Mouse (Mus musculus): Measurements from ENCODE around the gene Sec24a. TPM values are rescaled to one million over a fixed set of nuclear protein-coding genes. Genes with fewer than 3 reads are reported as not detected.
"Not testable (repeated sequence)": the region's sequence is repeated elsewhere in the genome, so short reads cannot be mapped to it uniquely, and the experiment has no call there.

Sec24a gene
- polyA plus RNA-seq, 1 experiment from 2014 or later = 15.9 TPM

DNA sequence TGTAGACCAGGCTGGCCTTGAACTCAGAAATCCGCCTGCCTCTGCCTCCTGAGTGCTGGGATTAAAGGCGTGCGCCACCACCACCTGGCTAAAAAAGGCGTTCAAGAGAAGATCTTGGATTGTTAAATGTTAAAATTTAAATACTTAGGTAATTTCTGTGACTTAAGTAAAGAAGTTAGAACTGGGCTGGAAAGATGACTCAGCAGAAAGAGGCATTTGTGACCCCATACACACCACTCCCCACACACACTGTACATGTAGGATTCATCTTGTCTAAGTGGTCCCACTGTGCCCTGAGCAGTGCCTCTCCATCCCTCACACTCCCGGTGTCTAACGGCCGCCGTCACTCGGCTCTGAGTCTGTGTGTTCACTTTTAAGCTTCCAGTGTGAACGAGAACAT, 57.0 kb downstream of the Sec24a start:
- H3K36me3 ChIP-seq = peaks cover 52% of the 10 kb centered on the region
- 92% methylated on average over 10 of the region's 10 CpGs for WGBS
- H3K4me3 ChIP-seq = no peak overlapping the region
- H3K4me1 ChIP-seq = no peaks in the 10 kb centered on the region
- ATAC-seq (ENCODE audit: low FRiP score, low read depth) = no peak
- no peak overlapping the region for H3K9ac ChIP-seq
- no peak overlapping the region for H3K4me2 ChIP-seq (replicated peaks)
- H3K27me3 ChIP-seq (replicated peaks) = no peaks in the 10 kb centered on the region
- H3K9me3 ChIP-seq = no peaks in the 10 kb centered on the region
- no peak overlapping the region for H3K27ac ChIP-seq

GRCm38 (mm10) chr11:51703379-51703998, 59.9 kb downstream of the Sec24a start:
- Histone ChIP-seq H3K4me3 (no peak overlapping the region), H3K27ac (no peak overlapping the region), H3K4me1 (no peaks in the 10 kb centered on the region), H3K4me2 (replicated peaks) (no peak overlapping the region), H3K9ac (no peak overlapping the region), H3K36me3 (peaks cover 60% of the 10 kb centered on the region), H3K27me3 (replicated peaks) (no peaks in the 10 kb centered on the region), H3K9me3 (no peaks in the 10 kb centered on the region)
- WGBS = 66% methylated on average over 10 of the region's 10 CpGs
- ATAC-seq (ENCODE audit: low FRiP score, low read depth) = no peak

- H3K36me3 ChIP-seq = peaks cover 63% of the 10 kb centered on the region
- H3K4me2 ChIP-seq (replicated peaks) = no peak overlapping the region
- H3K27me3 ChIP-seq (replicated peaks) = no peaks in the 10 kb centered on the region
- ATAC-seq (ENCODE audit: low FRiP score, low read depth) = no peak
- H3K9me3 ChIP-seq = no peaks in the 10 kb centered on the region
- no peaks in the 10 kb centered on the region for H3K4me1 ChIP-seq
- H3K27ac ChIP-seq = no peak overlapping the region
- H3K9ac ChIP-seq = no peak overlapping the region
- no peak overlapping the region for H3K4me3 ChIP-seq
- 88% methylated on average over 3 of the region's 3 CpGs for WGBS
These were observed 60.6 kb downstream of the Sec24a start for GRCm38 (mm10) chr11:51702831-51703230.

GRCm38 (mm10) chr11:51694984-51695383, 68.5 kb downstream of the Sec24a start:
- H3K27me3 ChIP-seq (replicated peaks) = no peaks in the 10 kb centered on the region
- H3K36me3 ChIP-seq = peaks cover 33% of the 10 kb centered on the region
- no peak overlapping the region for H3K27ac ChIP-seq
- 97% methylated on average over 3 of the region's 3 CpGs for WGBS
- no peak overlapping the region for H3K4me2 ChIP-seq (replicated peaks)
- ATAC-seq (ENCODE audit: low FRiP score, low read depth) = no peak
- H3K9ac ChIP-seq = no peak overlapping the region
- no peaks in the 10 kb centered on the region for H3K9me3 ChIP-seq
- H3K4me1 ChIP-seq = no peaks in the 10 kb centered on the region
- no peak overlapping the region for H3K4me3 ChIP-seq

GRCm38 (mm10) chr11:51690597-51690996, 72.8 kb downstream of the Sec24a start:
- H3K9ac ChIP-seq; H3K4me2 ChIP-seq (replicated peaks); H3K9me3 ChIP-seq; H3K4me1 ChIP-seq; H3K27ac ChIP-seq; H3K27me3 ChIP-seq (replicated peaks); H3K4me3 ChIP-seq; ATAC-seq (ENCODE audit: low FRiP score, low read depth); H3K36me3 ChIP-seq: not testable (repeated sequence)
- WGBS = 83% methylated on average over 2 of the region's 3 CpGs

GRCm38 (mm10) chr11:51689343-51689742, 74.1 kb downstream of the Sec24a start:
- 26% methylated on average over 6 of the region's 6 CpGs for WGBS
- Histone ChIP-seq H3K4me3 (peak overlapping the region; percentile 57), H3K27ac (peak overlapping the region; percentile 95; the same call in 1 of the 2 replicates), H3K4me2 (replicated peaks) (peak overlapping the region; percentile 67), H3K9me3 (no peaks in the 10 kb centered on the region), H3K27me3 (replicated peaks) (no peaks in the 10 kb centered on the region), H3K4me1 (peaks cover 9% of the 10 kb centered on the region; the same call in 1 of the 2 replicates), H3K9ac (peak overlapping the region; percentile 63), H3K36me3 (peaks cover 15% of the 10 kb centered on the region)
- no peak for ATAC-seq (ENCODE audit: low FRiP score, low read depth)

GRCm38 (mm10) chr11:51688330-51689328, 74.8 kb downstream of the Sec24a start, which contains the start of gene 0610009B22Rik:
0610009B22Rik (minus strand) TSS chr11:51688874.
- Histone ChIP-seq H3K9me3 (no peaks in the 10 kb centered on the region), H3K36me3 (peaks cover 15% of the 10 kb centered on the region), H3K4me1 (peaks cover 9% of the 10 kb centered on the region; the same call in 1 of the 2 replicates), H3K4me2 (replicated peaks) (peak within 1 kb of the TSS; percentile 67), H3K27ac (peak within 1 kb of the TSS; percentile 95), H3K27me3 (replicated peaks) (no peaks in the 10 kb centered on the region), H3K9ac (peak within 1 kb of the TSS; percentile 72), H3K4me3 (peak within 1 kb of the TSS; percentile 57)
- peak; percentile 99 for ATAC-seq (ENCODE audit: low FRiP score, low read depth)
- under 1% methylated on average over 60 of the region's 60 CpGs for WGBS

DNA sequence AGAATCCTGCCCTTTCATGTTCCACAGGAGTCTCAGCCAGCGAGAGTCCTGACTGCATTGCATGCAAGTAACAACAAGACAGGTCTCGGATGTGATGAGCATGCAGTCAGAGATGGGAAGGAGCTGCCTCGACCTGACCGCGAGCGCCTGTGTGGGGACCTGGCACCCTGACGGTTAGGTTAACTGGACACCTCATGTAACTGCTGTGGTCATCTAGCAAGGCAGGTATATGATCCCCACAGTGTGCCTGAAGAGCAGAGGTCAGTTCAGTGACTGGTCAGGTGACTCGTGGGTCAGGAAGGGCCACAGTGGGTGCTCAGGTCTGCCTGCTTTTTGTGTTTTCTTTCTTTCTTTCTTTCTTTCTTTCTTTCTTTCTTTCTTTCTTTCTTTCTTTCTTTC, 81.5 kb downstream of the Sec24a start:
- Histone ChIP-seq H3K36me3 (peaks cover 12% of the 10 kb centered on the region), H3K27me3 (replicated peaks) (no peaks in the 10 kb centered on the region), H3K4me2 (replicated peaks) (no peak overlapping the region), H3K4me3 (no peak overlapping the region), H3K9me3 (no peaks in the 10 kb centered on the region), H3K9ac (no peak overlapping the region), H3K4me1 (0 out of 2 replicates have a peak, but pooled peaks cover 3% of the 10 kb centered on the region), H3K27ac (no peak overlapping the region)
- WGBS = 46% methylated on average over 8 of the region's 8 CpGs
- ATAC-seq (ENCODE audit: low FRiP score, low read depth) = no peak

GRCm38 (mm10) chr11:51681324-51681975, 82.0 kb downstream of the Sec24a start:
- no peak overlapping the region for H3K27ac ChIP-seq
- H3K27me3 ChIP-seq (replicated peaks) = no peaks in the 10 kb centered on the region
- no peak overlapping the region for H3K4me2 ChIP-seq (replicated peaks)
- ATAC-seq (ENCODE audit: low FRiP score, low read depth) = no peak
- 40% methylated on average over 13 of the region's 13 CpGs for WGBS
- H3K9me3 ChIP-seq = no peaks in the 10 kb centered on the region
- peaks cover 12% of the 10 kb centered on the region for H3K36me3 ChIP-seq
- no peak overlapping the region for H3K4me3 ChIP-seq
- 0 out of 2 replicates have a peak, but pooled peaks cover 3% of the 10 kb centered on the region for H3K4me1 ChIP-seq
- H3K9ac ChIP-seq = no peak overlapping the region

- no peaks in the 10 kb centered on the region for H3K9me3 ChIP-seq
- H3K27ac ChIP-seq = no peak overlapping the region
- no peak for ATAC-seq (ENCODE audit: low FRiP score, low read depth)
- no peak overlapping the region for H3K9ac ChIP-seq
- no peak overlapping the region for H3K4me3 ChIP-seq
- no peak overlapping the region for H3K4me2 ChIP-seq (replicated peaks)
- no peaks in the 10 kb centered on the region for H3K36me3 ChIP-seq
- H3K4me1 ChIP-seq = 0 out of 2 replicates have a peak, but pooled peaks cover 3% of the 10 kb centered on the region
- WGBS = 88% methylated on average over 3 of the region's 3 CpGs
- no peaks in the 10 kb centered on the region for H3K27me3 ChIP-seq (replicated peaks)
These were observed 84.0 kb downstream of the Sec24a start for GRCm38 (mm10) chr11:51679466-51679865.

- Histone ChIP-seq H3K4me2 (replicated peaks) (no peak overlapping the region), H3K27ac (no peak overlapping the region), H3K9ac (no peak overlapping the region), H3K4me3 (no peak overlapping the region), H3K4me1 (0 out of 2 replicates have a peak, but pooled peaks cover 3% of the 10 kb centered on the region), H3K36me3 (no peaks in the 10 kb centered on the region), H3K27me3 (replicated peaks) (no peaks in the 10 kb centered on the region), H3K9me3 (no peaks in the 10 kb centered on the region)
- 70% methylated on average over 6 of the region's 6 CpGs for WGBS
- ATAC-seq (ENCODE audit: low FRiP score, low read depth) = no peak
These were observed 85.6 kb downstream of the Sec24a start for GRCm38 (mm10) chr11:51677737-51678418.
